Mouse (Mus musculus): ENCODE measurements around the gene Snx7.

Snx7 gene

DNA sequence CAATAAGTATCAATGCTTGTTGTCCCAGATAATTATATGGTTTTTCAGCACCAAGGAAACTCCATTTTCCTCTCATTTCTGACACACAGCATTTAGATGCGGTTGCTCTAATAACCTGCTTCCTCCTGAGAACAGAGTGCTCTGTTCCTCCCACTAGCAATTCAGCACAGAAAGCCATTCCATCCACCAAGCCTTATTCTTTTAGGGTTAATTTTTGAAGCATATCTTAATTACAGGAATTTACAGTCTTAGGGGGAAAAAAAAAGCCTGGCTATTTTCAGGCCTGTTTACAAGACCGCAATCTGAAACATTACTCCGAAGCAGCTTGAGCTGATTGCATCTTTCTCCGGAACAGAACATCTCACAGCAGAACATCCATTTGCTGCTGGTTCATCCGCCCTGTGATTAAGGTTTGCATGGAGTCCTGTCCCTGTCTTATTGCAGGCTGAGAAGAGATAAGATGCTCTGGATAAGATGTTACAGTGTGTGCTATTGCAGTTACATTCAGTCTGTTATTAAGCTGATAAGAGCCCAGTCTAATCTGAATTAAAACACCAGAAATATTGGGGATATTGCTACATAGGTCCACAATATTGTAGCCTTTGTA, 116.5 kb downstream of the Snx7 start:
- TF ChIP-seq GATA4 (IDR thresholded peaks at IDR 0.05; ENCODE audit: insufficient replicate concordance, low read length): no peak

DNA sequence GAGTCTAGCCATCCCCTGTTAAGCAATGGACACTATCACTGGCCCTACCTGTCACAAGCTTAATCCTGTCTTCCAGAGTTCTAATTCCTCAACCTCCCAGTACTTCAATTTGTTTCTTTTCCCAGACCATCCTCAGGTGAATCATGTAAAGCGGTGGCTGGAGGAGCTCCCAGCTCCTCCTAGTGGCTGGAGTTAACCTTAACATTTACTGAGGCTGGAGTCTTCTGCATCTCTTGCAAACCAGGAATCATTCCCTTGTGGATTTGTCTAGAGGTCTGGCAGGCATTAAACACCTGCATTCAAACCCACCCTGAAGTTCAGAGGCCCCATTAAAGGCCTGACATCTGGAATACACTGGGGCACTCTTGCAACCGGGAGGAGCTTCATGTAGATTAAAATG, 117.1 kb downstream of the Snx7 start:
- no peak for TF ChIP-seq GATA4 (IDR thresholded peaks at IDR 0.05; ENCODE audit: insufficient replicate concordance, low read length)

DNA sequence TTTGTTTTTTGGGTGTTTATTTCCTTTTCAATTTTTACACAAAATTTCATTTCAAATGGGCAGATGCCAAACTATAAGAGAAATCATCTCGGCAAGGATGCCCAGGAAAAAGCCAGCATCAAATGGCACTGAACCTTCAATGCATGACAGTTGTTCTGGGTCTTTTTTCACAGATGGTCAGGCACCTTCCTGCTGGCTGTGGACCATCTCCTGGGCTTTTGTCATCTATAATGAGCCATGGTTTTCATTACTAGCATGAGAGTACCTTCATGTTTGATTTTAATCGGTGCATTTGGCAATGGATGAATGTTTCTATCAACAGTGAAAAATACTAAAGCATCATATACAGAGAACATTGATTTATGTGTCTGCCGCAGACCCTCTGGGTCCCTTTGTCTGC, 119.5 kb downstream of the Snx7 start:
- no peak for TF ChIP-seq GATA4 (IDR thresholded peaks at IDR 0.05; ENCODE audit: insufficient replicate concordance, low read length)

DNA sequence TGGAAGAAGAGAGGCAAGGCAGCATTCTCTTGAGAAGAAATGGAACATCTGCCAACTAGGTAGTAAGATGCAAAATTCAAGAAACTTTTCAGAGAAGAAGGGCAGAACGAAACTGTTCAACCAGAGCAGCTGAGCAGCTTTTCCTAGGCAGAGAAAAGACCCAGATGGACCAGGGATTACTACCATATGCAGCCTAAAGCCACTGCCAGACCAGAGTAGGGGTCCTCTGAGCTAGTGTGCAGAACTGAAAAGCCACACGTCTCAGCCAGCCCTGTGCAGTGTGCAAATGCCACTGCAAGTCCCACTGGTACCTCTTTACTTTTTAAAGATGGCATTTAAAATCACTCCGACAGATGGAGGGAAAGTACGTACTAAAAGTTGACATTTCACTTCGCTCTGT, 129.0 kb downstream of the Snx7 start:
- TF ChIP-seq GATA4 (IDR thresholded peaks at IDR 0.05; ENCODE audit: insufficient replicate concordance, low read length): no peak

DNA sequence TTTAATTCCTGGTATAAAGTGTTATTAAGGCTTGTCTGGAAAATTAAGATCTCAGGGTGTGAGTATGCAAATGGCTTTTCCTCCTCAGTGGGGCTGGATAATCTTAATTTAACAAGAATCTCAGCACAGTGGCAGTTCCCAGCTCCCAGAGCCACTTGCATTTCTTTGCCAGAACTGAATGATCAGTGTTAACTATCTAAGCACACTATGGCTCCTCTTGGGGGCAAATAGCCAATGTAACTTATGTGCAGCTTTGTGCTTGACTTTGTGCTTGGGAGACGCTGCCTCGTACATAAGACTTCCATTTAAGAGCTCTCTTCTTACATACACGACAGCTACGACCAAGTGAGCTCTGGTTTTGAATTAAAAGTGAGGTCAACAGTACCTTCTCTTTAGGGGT, 136.1 kb downstream of the Snx7 start:
- no peak for TF ChIP-seq GATA4 (IDR thresholded peaks at IDR 0.05; ENCODE audit: insufficient replicate concordance, low read length)
